Mouse (Mus musculus) mouse embryonic stem cell (cell line): ENCODE data around the gene Iqsec2.

ENCODE experiments used
- in situ Hi-C, 2 experiments: fragments of 300-500 bp; cut with MboI; formaldehyde crosslinking; loops; 1 replicate in 1 of 2; 3 replicates in 1 of 2; pipeline ENCODE4 v1.14.3; 2019 to 2020; ENCODE audit warnings: low sequenced_read_pairs in 2 of 2, low pct_unique_long_range_greater_than_20kb in 1 of 2, mixed read lengths in 1 of 2; ENCODE audit not compliant: unreplicated experiment in 1 of 2

Iqsec2 gene

GRCm38 (mm10) chrX:152232781-152233763 is 89.0 kb downstream of the Iqsec2 start, which contains the start of gene Kdm5c:
Gene Kdm5c, plus strand, starts transcription at chrX:152233020.
- in situ Hi-C loops: no loop called here

GRCm38 (mm10) chrX:152234125-152234524 is 90.1 kb downstream of the Iqsec2 start:
- in situ Hi-C loops: no loop called here

- in situ Hi-C loops: no loop called here
These were observed 91.7 kb downstream of the Iqsec2 start for GRCm38 (mm10) chrX:152235758-152236157.

- in situ Hi-C loops: loop anchor here (5.0 to 10.0 kb wide), 2 partner anchors 62 to 64 kb away; no protein-coding TSS in a partner anchor
These were observed 99.1 kb downstream of the Iqsec2 start for GRCm38 (mm10) chrX:152243140-152243539.

- in situ Hi-C loops: loop anchor here (5.0 to 10.0 kb wide), 2 partner anchors 60 to 63 kb away; no protein-coding TSS in a partner anchor
These were observed 100.6 kb downstream of the Iqsec2 start for GRCm38 (mm10) chrX:152244492-152245189.

GRCm38 (mm10) chrX:152271189-152271588 is 127.1 kb downstream of the Iqsec2 start:
- in situ Hi-C loops: no loop called here
